Mouse (Mus musculus) kidney, postnatal 10 days (tissue): Measurements from ENCODE around the gene Pigt.

Source experiments
- DNase-seq: peaks from one replicate; pipeline ENCODE4 v3.0.0; 2021; ENCODE audit warnings: mixed read lengths

Gene Pigt

DNA sequence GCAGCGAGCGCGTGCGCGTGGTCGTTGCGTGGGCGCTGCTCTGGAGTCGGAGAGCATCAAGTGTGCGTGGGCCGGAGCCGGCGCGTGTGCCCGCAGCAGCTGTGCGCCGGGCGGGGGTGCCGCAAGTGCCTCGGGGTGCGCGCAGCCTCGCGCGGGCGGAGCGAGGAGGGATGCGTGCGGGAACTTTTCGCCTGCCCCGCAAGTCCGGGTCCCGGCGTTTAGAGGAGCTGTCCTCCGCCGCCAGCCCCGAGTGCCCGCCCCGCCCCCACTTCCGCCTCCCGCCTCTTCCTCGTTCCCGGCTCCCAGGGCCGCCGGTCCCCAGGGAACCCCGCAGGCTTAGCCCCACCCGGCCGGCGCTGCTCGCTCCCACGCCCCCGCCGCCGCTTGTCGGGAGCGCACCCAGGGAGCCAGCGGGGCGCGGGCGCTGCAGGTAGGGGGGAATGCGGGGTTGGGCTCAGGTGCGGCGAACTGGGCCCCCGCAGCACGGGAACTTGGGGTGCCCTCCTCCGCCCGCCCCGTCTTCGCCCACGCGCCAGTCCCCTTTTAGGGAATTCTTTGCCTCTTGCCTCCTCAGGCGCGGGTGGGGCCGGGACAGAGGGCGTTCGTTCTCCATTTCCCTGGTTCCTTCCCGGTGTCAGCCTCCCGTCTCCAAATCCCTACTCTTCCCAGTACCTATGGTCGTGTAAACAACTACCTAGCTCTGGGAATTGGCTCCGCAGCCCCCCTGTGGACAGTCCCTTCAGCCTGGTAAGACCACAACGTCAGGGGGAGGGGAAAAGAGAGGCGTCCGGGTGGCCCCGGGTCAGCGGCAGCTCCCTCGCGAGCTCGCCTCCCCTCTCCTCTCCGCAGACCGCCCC lies 10.8 kb upstream of the Pigt start:
- peak; percentile 86 for DNase-seq

DNA sequence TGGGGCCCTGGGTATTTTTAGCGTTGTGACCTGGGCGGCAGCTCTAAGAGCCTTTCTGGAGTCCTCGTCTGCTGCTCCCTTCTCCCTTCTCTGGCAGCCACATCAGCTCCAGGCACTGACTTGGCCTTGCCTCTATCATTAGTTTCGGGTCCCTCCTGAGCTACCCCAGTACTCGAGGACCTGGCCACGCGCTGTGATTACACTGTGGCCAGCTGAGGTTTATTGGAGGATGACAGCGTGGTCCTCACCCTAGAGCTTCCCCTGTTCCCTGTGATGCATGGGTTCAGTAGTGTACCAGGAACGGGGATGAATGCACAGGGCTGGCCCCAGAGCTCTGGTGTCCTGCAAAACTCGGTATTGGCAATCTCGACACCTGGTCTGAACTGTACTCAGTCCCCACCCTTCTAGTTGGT lies 10.2 kb upstream of the Pigt start:
- no peak for DNase-seq

DNA sequence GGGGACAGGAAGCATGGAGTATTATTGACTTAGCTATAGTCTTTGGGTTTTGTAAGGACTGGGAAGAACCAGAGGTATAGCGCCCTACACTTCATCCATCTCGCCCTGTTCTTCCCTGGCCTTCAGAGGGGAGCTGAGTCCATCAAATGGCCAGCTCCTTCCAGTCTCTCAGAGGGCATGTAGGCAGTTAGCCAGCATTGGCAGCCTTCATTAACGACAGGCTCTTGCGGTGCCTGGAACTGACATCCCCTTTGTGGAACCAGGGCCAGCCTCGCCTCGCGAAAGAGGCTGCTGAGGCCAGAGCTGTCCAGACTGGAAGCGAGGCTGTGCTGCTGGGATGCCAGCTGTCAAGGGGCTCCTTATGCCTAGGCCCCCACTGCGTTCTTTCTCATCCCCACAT lies 9.5 kb upstream of the Pigt start:
- DNase-seq: no peak

- no peak for DNase-seq
These were observed 3.2 kb upstream of the Pigt start for GRCm38 (mm10) chr2:164494126-164494525.

- no peak for DNase-seq
These were observed 989 bp upstream of the Pigt start for GRCm38 (mm10) chr2:164496331-164496730.

DNA sequence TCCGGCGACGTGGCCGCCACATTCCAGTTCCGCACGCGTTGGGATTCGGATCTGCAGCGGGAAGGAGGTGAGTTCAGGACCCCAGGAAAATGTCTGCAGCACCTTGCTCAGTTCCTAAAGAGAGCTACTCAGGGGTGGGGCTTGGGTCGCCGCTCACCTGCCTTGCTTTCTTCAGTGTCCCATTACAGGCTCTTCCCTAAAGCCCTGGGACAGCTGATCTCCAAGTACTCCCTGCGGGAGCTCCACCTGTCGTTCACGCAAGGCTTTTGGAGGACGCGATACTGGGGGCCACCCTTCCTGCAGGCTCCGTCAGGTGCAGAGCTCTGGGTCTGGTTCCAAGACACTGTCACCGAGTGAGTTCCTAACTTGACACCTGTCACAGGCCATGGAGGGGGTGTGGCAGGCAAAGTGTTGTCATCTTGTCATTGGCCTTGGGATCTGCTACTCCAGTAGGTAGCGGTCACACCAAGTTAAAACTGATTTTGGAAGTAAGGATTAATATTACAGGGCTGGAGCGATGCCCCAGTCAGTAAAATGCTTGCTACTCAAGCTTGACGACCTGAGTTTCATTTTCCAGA lies 460 bp downstream of the Pigt start:
- DNase-seq: no peak

- no peak for DNase-seq
These were observed 2.0 kb downstream of the Pigt start for GRCm38 (mm10) chr2:164499317-164499716.

DNA sequence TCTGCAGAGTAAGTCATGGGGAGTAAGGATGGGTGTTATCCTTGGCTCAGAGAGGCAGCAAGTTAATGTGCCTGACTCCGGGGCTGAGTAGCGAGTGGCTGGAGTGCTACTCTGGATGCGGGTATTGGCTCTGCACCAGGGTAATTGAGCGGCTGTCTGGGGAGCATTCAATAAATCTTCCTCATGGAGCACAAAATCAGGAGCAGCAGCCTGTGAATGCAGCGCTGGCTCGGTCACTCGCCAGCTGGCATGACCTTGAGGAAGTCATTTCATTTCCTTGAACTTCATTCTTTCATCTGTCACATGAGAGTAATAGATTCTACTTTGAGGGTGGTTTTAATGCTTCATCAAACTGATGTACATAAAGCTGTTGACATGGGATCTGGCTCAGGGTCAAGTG lies 3.2 kb downstream of the Pigt start:
- peak; percentile 37 for DNase-seq

DNA sequence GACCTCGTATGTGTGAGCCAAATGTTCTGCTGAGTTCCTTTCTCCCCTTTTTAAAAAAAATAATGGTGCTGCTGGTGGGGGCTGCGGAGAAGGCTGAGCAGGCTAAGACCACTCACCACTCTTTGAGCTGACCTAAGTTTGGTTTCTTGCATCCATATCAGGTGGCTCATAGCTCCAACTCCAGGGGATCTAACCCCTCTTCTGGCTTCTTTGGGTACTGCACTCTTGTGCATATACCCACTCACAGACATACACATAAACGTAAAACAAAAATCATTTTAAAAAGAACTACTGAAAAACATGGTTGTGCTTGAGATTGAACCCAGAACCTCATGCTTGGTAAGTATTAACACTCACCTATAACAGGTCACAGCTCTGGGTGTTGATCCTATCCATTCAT lies 7.6 kb downstream of the Pigt start:
- no peak for DNase-seq

GRCm38 (mm10) chr2:164505619-164506347 lies 8.5 kb downstream of the Pigt start:
- DNase-seq: no peak

DNA sequence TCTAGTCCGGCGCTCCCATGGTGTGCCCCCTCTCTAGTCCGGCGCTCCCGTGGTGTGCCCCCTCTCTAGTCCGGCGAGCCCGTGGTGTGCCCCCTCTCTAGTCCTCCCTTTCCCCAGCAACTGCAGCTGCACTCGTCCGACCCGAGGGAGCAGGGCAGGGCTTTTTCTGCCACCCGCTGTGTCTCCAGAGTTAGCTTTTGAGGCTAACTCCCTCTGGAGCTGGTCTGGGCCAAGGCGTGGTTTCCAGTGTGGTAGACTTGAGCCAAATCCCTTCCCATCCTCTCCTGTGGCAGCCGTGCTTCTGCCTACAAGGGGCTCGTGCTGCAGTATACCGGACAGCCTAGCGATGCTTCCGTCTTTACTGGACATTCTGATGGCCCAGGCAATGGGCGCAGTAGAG lies 10.5 kb downstream of the Pigt start:
- no peak for DNase-seq

GRCm38 (mm10) chr2:164510621-164511190 lies 13.4 kb downstream of the Pigt start:
- DNase-seq: peak; percentile 67

DNA sequence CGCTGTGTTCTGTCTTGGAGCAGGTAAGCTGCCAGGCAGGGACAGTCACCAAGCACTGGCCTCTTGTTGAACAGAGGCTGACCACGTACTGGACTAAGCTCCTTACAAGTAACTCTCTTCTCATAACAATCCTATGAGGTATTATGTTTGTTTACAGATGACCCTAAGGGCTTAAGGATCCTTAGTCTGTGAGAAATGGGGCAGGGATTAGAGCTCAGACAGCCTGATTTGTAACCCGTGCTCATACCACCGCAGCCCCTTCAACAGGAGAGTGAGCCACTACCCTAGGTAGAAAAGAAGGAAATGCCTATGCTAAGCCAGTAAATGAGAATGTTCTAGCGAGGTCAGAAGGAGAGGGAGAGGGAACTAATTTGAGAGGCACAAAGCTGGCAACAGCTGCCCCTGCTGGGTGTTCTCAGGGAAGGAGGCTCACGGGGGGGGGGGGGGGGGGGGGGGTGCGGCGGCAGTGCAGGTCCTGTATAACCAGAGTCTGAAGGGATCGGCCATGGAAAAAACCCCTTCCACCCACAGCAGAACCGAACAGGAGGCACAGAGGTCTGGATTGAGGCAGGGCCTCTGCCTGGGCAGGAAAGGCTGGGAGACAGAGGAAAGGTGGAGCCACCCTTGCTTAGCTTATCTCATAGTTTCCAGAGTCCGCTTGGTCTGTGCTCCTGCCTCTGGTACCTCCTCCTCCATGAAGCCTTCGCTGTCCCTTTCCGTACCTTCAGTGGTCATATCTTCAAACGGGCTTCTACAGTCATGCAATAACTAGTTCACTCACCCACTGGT lies 15.0 kb downstream of the Pigt start:
- no peak for DNase-seq

DNA sequence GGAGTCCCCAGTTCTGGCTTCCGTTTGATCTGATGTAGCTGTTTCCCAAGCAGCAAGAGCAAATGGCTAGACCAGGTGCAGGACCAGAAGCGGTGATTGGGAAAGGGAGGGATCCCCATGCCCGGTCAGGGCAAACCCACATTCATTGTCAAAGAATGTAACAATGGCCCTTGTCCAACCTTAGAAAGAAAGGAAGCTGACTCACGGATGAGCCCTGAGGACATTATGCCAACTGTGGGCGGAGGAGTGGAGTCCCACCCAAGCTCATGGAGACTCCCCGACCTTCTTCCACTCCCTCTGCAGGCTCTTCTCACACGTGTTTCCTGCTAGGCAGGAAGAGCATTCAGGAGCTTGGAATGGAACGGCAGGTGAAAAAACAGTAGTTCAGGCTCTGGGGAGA lies 16.1 kb downstream of the Pigt start:
- DNase-seq: peak; percentile 57

GRCm38 (mm10) chr2:164514916-164515315 lies 17.6 kb downstream of the Pigt start:
- DNase-seq: no peak

DNA sequence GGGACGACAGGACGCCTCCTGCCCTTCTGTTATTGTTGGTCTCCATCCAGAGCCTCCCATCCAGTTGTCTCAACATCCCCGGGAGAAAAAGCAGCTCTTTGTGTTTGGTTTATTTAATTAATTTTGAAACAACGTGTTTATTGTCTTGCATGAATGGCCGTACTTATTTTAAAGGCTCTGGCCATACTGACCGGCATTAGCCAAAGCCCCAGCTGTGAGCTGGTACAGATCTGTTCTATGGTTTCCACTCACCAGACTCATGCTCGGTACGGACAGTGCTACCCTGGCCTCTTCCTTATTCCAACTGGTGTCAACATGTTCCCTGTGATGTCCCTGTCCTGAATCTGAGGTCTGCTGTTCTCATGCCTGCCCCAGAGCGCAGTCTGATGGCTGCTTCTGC lies 18.6 kb downstream of the Pigt start:
- no peak for DNase-seq

GRCm38 (mm10) chr2:164516592-164516991 lies 19.3 kb downstream of the Pigt start:
- no peak for DNase-seq

- peak; percentile 71 for DNase-seq
These were observed 20.3 kb downstream of the Pigt start for GRCm38 (mm10) chr2:164517485-164518221.

DNA sequence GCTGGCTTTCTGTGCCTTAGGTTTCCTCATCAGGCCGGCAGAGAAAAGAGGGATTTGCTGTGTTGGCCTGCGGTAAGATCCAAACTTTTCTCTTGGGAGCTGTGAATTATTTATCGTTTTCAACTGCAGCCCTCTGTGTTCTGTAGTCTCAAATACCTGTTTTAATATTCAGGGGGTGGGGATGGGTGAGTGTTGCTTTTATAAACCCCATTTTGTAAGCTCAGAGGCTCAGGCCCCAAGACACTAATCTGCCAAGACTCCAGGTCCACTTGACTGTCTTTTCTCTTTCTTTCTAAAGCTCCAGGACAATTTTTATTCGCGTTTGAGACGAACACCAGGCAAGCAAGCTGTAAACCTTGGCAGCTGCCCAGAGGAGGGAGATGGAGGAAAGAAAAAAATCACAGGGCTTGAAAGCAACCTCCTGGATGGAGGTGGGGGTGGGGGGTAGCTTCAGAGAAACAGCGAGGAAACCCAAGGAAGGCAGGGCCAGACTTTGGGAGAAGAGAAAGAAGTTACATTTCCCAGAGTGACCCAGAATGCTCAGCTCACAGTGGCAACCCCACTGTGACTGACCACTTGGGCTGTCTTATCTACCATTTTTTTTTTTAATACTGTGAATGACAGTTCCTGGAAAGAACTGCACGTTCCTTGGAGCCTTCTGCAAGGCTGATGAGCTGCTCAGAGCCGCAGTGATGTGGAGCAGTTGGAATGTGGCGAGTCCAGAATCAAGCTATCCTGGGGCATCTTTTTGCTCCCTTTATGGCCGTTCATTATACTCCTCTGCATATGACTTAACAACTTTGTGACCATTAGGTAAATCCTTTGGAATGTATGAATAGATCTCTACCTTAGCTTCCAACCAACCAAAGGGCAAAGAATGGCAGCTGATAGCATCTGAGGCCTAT lies 21.2 kb downstream of the Pigt start:
- peak; percentile 36 for DNase-seq

DNA sequence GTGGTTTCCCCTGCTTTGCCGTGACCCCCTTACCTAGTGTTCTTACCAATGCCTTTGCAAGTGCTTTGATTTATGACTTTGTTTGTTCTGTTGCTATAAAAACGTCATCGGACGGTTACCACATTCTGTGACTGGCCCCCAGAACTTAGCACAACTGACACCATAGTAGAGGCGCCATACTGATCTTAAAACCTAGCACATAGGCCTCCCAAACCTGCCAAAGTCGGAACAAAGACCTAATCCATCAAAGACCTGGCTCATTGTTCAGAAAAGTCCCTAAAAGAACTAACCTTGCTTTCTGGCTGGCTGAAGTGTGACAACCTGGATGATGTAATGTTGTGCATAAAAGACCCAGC lies 21.8 kb downstream of the Pigt start:
- DNase-seq: no peak

DNA sequence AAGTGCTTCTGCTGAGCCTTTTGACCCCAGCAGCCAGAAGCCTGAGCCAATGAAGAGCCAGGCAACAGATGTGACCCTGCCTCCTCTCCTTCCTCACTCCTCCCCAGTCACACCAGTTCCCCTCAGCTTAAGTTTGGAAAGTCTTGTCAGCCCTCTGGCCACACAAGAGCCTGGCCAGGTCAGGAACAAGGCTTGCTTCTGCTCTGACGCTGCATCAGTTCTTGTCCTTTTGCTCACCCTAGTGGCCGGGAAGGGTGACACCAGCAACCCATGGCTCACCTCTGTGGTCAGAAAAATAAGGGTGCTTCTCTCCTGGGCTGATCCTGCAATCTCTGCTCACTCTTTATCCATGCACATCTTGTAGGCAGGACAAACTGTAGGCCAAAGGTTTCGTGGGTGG lies 23.5 kb downstream of the Pigt start:
- peak; percentile 77 for DNase-seq
